Mouse (Mus musculus): ENCODE results near the gene Lrrc17. TPM values are rescaled to one million over a fixed set of nuclear protein-coding genes. Genes with fewer than 3 reads are reported as not detected.

Gene Lrrc17
- total RNA-seq (2021) = 10 to 100 TPM; 59.6 to 70.9 TPM
- long read RNA-seq, experiment 1, transcript Lrrc17-201 (4 exons, 2,154 nt) = major isoform, 99 of 104 reads
- long read RNA-seq, experiment 1, partial matches to known transcripts = 3 of 104 reads
- long read RNA-seq, experiment 1, other reads (novel, unspliced or antisense) = 2 of 104 reads
- long read RNA-seq, experiment 2, transcript Lrrc17-201 (4 exons, 2,154 nt) = major isoform, 95 of 104 reads
- long read RNA-seq, experiment 2, partial matches to known transcripts = 4 of 104 reads
- long read RNA-seq, experiment 2, other reads (novel, unspliced or antisense) = 4 of 104 reads

DNA sequence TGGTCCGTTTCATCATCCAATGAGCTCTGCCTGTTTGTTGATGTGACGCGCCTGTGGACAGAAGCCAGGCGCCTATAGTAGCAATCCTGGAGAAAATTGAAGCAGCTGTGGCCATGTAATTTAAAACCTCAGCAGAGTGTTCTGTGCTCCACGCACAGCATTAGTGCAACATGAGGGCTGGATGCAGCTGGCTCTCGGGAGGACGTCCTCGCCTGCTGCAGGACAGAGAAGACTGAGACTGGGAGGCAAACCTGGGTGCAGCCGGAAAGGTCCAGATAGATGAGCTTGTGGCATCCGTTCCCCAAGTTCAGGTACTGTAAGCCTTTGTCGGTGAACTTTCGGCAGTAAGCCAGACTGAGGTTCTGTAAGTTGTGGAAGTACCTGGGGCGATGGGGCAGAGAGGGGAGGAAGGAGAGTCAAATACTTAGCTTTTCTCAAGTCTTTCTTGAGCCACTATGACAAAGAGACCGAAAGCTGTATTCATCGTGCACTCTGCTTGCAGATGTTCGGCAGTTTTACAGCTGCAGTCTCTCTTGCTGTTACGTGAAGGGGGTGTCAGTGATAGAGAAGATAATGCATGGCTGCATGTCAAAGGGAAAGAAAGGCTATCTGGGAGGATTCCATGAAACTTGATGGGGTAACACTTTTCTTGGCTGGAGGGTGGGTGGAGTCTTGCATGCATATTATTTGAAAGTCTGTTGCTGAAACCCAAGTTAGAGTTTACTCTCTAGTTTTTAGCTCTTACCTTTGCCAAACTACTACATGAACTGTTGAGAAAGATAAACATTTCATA lies at the start of gene Lrrc17:
Lrrc17 (plus strand) TSS at position 151 of the 793 bp plus-strand sequence.
- peak; percentile 32 to 67 for DNase-seq (ENCODE audit: low spot score in 2 of 2)

GRCm38 (mm10) chr5:21494781-21495180 lies 48.6 kb upstream of the Lrrc17 start:
- no peak for DNase-seq (ENCODE audit: low spot score in 2 of 2)

- peak; percentile 47 to 67 for DNase-seq (ENCODE audit: low spot score in 2 of 2)
Observed at GRCm38 (mm10) chr5:21496321-21496720, 47.0 kb upstream of the Lrrc17 start.

DNA sequence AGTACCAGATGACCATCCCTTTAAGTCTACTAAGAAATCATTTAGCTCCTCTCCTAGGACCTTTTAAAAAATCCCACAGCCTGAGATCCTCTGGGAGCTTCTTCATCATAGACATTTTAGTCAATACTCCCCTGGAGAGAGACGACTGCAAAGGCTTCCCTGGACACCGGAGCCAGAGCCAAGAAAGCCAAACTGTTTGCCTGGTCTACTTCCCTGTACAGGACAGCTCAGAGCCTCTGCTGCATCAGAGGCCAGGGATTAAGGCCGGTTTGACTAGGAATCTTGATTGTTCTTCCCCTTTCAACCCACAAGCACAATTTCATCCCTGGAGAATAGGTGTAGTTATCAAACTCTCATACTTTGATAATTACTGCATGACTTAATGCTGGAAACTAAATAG lies 46.5 kb upstream of the Lrrc17 start:
- peak in 1 of 2 experiments; percentile 30 for DNase-seq (ENCODE audit: low spot score in 2 of 2)

DNA sequence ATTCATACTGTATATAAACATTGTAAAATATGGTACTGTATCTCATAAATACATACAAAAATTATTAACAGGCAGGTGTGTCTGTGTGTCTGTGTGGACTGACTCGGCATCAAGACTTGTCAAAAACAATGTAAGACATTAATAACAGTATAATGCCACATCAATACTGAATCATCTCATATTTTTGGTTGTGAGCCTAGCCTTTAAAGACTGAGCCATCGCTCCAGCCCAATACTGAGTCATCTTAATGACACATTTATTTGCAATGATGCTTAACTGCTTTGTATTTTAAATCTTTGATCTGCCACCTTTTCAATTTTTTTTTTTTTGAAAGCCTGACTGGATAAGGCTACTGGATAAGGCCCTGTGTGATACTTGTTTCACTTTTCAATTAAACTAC lies 44.9 kb upstream of the Lrrc17 start:
- DNase-seq (ENCODE audit: low spot score in 2 of 2) = no peak

DNA sequence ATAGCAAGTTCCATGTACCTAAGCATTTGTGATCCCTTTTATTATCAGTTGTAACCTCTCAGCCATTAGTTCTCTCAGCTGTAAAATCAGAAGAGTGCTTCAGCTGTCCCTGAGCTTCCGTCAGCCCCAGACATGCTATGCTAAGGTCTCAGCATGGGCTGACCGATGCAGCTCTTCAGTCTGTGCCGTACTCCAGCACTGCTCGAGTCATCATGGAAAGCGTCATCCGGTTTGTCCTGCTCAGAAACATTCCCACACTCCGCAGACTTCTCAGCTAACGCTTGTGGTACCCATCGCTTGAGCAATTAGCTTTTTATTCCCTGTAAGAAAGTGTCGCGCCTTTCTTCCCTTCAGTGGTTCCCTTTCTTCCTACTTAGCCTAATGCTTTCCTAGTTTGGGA lies 44.4 kb upstream of the Lrrc17 start:
- DNase-seq (ENCODE audit: low spot score in 2 of 2) = no peak

- DNase-seq (ENCODE audit: low spot score in 2 of 2) = no peak
Observed at GRCm38 (mm10) chr5:21500133-21500532, 43.2 kb upstream of the Lrrc17 start.

DNA sequence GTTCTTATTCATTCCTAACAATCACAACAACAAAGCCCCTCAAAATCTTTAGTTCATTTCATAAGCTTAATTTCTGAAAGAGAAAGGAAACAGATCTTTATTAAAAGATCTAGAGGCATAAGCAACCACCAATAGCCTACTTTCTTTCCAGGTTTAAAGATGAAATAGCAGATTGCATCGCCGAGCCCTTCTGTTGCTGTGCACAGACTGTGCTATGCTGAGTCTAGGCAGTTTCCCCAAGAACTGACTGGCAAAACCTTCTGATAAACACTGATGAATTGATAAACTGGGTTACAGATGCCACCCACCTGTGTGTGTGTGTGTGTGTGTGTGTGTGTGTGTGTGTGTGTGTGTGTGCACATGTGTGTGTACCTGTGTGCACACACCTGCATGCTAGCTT lies 42.4 kb upstream of the Lrrc17 start:
- no peak for DNase-seq (ENCODE audit: low spot score in 2 of 2)

DNA sequence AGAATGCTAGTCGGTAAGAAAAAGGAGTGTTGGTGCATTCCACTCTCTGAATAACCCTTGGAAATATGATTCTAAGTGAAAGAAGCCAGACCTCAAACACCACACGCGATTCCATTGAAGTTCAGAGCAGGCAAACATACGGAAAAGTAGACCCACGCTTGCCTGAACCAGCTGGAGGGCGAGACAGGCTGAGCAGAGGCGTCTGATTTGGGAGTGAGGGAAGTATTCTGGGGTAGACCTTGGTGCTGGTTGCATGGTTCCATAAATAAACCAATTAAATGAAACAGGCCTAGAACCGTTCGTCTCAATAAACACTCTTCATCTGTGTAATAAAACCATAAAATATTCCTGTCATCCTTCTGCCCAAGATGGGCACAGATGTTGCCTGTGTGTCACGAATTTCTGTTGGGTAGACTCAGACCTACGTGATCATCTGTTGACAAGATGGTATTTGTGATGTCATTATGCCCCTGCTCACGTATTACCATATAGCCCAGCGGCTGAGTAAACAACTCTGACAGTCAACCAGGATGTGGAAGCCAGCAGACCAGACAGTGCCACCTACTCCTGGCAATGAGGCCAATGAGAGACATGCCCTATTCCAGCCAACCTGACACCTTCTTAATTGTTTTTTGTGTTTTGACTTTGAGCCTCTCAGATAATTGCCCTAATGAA lies 40.3 kb upstream of the Lrrc17 start:
- no peak for DNase-seq (ENCODE audit: low spot score in 2 of 2)

DNA sequence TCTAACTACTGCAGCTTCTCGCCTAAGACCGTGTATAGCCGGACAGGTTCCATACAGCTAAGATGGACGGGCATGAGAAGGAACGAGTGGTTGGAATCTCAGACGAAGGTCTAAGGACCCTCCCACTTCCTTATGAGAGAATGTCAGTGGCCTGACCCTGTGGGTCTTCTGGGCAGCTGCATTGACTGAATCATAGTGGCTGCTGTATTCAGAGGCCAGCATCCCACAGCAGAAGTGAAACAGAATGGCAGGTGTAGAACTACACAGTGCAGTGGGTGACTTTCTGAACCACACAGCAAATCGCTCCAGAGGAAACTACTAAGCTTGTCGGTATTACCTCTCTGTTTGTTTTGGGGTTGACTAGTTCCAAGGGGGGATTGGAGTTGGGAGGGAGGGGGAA lies 38.2 kb upstream of the Lrrc17 start:
- no peak for DNase-seq (ENCODE audit: low spot score in 2 of 2)

DNA sequence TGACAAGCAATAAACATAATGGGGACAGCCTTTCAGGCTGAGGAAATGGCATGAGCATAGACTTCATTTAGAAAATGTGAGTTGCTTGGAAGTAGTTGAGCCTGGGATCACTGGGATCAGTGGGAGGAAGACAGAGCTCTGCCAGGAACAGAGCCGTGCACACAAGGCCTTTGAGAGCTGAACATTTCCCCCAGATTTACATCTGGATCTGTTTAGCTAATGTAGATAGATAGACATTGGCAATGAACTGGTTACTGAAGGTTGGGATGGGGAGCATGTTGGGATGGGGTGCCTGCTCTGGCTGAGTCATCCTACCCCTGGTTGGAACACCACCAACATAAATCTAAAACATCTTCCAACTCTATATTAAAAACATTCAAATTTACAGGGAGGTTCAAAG lies 36.5 kb upstream of the Lrrc17 start:
- no peak for DNase-seq (ENCODE audit: low spot score in 2 of 2)

DNA sequence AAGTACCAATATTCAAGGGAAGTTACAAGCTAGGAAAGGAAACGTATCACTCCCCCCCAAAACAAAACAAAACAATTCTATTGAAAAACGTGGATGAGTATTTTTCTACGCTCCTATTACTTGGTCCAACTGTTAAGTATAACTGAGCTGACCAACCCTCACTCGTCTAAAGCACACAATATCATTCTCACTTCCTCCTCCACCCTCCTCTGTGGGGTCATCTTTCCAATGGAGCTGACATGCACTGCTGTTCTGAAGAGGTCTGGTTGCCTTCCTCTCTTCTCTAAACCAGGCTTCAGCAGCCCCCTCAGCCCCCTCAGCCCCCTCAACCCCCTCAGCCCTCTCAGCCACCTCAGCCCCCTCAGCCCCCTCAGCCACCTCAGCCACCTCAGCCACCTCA lies 33.6 kb upstream of the Lrrc17 start:
- DNase-seq (ENCODE audit: low spot score in 2 of 2) = no peak

DNA sequence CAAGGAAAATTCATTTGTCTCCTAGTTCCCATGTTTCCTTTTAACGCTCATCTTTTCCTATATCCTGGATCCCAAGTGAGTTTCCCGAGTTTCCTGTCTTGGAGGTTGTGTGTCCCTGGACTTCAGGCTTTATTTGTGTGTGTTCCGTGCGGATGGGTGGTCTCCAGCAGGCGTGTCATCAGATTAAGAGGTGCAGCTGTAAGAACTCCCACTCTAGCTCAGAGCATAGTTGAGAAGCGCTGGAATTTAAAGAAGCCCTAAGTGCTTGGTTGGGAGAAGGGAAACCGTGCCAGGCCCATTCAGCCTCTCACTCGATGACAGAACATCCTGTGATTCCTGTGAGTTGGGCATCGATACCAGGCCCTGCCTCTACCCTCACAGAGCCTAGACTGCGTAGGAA lies 30.0 kb upstream of the Lrrc17 start:
- no peak for DNase-seq (ENCODE audit: low spot score in 2 of 2)

GRCm38 (mm10) chr5:21517562-21517961 lies 25.8 kb upstream of the Lrrc17 start:
- no peak for DNase-seq (ENCODE audit: low spot score in 2 of 2)

GRCm38 (mm10) chr5:21518207-21518606 lies 25.2 kb upstream of the Lrrc17 start:
- no peak for DNase-seq (ENCODE audit: low spot score in 2 of 2)

- no peak for DNase-seq (ENCODE audit: low spot score in 2 of 2)
Observed at GRCm38 (mm10) chr5:21519166-21519565, 24.2 kb upstream of the Lrrc17 start.

GRCm38 (mm10) chr5:21526835-21527485 lies 16.4 kb upstream of the Lrrc17 start:
- no peak for DNase-seq (ENCODE audit: low spot score in 2 of 2)

GRCm38 (mm10) chr5:21527488-21527911 lies 15.9 kb upstream of the Lrrc17 start:
- peak; percentile 25 to 64 for DNase-seq (ENCODE audit: low spot score in 2 of 2)

GRCm38 (mm10) chr5:21528068-21528842 lies 15.1 kb upstream of the Lrrc17 start:
- peak in 1 of 2 experiments; percentile 54 for DNase-seq (ENCODE audit: low spot score in 2 of 2)

GRCm38 (mm10) chr5:21529110-21529720 lies 14.1 kb upstream of the Lrrc17 start:
- no peak for DNase-seq (ENCODE audit: low spot score in 2 of 2)
